Mouse (Mus musculus) cerebellum, postnatal 36 days (tissue): ENCODE data around the gene Atp8a2.

Experiments
- DNase-seq, 2 experiments: peaks; one replicate each; pipeline ENCODE4 v3.0.0; 2021 to 2022; ENCODE audit warnings: mixed read lengths in 2 of 2

Gene Atp8a2

DNA sequence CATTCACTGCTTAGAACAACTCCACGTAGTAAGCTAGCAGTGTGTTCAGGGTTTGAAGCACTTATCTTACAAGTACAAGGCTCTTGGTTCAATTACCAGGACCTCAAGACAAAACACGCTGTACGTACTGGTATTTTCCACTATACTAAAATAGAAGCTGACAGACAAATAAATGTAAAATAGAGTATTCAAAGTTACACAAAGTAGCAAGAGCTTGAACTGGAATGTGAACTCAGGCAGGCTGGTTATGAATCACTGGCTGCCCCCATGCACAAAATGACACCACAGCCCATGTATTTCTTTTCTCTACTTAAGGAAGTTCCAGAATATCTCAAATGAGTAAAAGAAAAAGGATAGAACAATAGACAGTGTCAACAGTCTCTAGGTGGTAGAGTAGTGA is 602.0 kb downstream of the Atp8a2 start:
- no peak for DNase-seq

DNA sequence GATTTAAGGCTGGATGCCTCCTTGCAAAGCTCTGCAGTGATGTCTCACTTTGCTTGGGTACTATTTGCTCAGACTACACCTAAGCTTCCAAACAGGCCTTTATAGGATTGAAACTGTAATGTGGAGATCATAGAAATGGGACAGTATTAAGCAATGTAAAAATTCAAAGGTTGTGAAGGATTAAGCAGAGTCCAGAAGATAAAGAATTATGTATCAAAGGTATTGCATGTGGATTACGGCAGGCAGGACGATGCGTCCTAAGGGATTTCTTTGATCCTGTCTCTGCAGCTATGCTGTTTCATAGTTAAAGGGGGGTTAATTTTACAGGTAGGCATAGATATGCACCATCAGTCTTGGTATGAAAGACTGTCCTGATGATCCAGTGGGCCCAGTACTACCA is 604.4 kb downstream of the Atp8a2 start:
- DNase-seq, result no peak

DNA sequence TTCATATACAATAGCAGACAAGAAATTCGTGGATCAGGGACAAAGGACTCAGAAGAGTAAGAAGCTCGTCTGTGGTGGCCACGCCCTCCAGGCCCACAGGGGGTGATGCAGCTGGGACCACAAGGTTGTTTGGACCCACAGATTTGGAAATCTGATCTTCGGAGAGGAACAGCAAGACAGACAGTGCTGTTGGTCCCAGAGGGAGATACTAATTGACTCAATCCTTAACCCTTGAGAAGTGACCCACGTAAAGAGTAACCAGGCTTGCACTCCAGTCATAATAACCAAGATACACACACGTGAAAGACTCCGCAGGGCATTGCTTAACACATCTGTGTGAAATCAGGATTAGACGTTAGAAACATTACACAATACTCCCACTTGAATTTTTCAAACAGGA is 605.1 kb downstream of the Atp8a2 start:
- DNase-seq, result no peak

DNA sequence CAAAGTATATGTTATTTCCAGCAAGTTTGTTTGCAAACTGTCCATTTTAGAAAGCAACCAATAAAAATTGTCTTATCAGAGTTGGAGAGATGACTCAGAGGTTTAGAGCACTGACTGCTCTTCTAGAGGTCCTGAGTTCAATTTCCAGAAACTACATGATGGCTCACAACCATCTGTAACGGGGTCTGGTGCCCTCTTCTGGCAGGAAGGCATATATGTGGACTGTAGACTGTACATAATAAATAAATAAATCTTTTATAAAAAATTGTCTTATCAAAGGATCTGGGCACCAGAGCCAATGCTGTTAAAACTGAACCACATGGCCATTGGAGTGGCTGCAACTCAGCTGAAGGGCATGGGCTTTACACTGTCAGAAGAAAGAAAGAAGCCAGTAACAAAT is 606.4 kb downstream of the Atp8a2 start:
- DNase-seq, result no peak
